Mouse (Mus musculus) neutrophil, adult 5-6 weeks (primary cell): Measurements from ENCODE around the gene Ccr10. TPM values are rescaled to one million over a fixed set of nuclear protein-coding genes. Genes with fewer than 3 reads are reported as not detected.

Experiments used
- ATAC-seq: fragments of 151-379, 151-347 bp; 2 replicates; pipeline ENCODE4 v1.8.0; 2017; ENCODE audit warnings: mild to moderate bottlenecking, moderate TSS enrichment; ENCODE audit not compliant: insufficient number of reproducible peaks, poor library complexity, low FRiP score, severe bottlenecking; ENCODE audit errors: extremely low read depth
- total RNA-seq: library from RNA; stranded (forward); fragments of 200-1000 nt; gene quantifications from 2 replicates; pipeline ENCODE4 v1.2.3, GENCODE M21; 2017

Gene Ccr10
- total RNA-seq, 1 experiment from 2014 or later, result not detected

DNA sequence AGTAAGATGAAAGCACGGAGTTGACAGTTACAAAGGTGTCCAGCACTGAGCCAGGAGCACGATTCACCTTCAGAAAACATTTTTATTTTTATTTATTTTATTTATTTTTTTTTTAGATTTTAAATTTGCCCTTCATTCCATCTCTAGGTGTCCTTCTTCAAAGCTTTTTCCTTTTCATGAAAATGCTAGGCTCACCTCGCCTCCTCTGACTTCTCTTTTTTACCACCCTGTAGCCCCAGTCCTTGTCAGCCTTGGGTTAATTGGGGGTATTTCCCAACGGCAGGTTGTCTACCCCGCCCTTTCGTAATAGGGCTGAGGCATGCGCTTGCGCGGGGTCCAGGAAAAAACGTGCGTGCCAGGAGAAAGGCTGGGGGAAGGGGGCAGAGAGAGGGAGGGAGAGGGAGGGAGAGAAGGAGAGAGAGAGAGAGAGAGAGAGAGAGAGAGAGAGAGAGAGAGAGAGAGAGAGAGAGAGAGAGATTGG lies 433 bp upstream of the Ccr10 start:
- no peak for ATAC-seq

GRCm38 (mm10) chr11:101174389-101174745 lies 876 bp downstream of the Ccr10 start:
- no peak for ATAC-seq

GRCm38 (mm10) chr11:101173631-101174388 lies 1.4 kb downstream of the Ccr10 start:
- ATAC-seq, result peak; percentile 59

GRCm38 (mm10) chr11:101173112-101173511 lies 2.1 kb downstream of the Ccr10 start:
- no peak for ATAC-seq

DNA sequence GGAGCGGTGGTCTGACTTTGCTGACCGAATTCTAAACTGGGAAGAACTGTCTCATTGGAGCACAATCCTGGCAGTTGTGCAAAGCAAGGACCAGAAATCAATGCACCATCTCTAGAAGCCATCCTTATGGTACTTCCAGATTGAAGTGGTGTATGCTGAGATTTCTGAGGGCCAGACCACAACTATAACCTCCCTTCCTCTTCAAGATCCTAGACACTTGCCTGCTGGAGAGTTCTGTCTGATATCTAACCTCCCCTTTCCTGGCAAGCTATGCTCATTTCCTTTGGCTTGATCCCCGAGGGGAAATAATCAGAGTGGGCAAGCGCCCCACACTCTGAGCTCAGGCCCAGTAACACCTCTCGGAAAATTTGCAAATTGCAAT lies 2.8 kb downstream of the Ccr10 start:
- ATAC-seq, result no peak

DNA sequence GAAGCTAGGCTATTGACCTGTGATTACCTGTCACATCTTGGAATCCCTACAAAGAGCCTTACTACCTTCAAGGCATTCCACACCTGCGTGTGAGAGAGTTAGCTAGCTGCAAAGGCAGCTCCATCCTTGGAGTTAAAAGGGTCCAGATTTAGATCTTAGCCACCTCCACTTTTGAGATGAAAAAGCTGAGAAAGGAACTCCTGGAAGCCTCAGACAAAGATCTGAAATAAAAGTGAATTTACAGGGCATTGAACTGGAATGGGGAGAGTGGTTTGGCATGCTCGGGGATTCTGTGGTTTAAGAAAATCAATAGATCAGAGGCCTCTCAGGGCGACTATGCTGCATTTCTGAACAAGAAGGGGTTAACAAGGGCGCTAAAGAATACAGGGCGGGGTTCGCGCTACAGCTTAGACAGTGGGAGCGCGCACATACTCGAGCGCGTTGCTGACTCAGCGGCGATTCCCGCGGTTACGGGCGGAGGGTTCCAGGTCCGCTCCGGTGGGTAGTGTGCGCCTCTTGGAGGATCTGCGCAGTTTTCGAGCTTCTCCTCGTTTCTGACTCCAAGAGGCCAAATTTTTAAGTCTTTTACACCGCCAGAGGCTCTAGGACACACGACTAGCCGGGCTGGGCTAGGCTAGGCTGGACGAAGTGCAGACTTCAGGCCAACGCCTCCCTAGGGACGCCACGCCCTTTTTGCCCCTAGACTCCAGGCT lies 3.4 kb downstream of the Ccr10 start:
- ATAC-seq, result no peak

DNA sequence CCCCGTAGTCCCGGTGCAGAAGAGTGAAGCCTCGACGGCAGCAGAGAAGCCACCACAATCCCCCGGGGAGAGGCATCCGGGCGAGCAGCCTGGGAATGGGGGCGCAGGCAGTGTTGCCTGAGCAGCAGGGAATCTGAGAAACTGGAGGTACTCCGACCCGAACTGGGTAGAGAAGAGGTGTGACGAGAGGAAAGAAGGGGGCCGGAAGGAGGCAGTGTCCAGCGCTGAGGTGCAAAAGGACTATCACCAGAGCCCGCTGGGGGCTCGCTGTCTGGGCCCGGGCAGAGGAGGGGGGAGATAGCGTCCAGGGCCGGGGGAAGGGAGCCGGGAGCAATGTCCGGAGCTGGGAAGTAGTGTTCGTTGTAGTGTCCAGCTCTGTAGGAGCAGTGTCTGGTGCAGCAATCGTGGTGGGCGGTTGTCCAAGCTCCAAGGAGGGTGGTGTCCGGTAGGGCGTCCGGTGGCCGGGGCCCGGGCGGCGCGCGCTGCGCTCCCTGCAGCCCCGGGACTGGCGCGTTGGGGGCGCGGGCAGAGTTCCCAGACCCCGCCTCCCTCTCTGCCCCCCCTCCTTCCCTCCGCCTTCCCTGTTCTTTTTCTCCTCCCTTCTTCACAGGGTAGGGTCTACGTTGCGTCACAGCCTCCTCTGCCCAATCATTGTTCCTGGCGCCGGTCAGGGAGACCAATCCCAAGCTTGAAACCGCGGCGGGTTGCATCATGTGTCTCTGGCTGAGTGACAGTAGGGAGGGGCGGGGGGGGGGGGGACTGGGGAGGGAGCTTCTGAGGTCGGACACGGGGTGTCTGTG lies 4.2 kb downstream of the Ccr10 start, which contains the start of gene Plekhh3:
Plekhh3 (minus strand) TSS at position 541 of the 800 bp plus-strand sequence.
- peak; percentile 42; the same call in 1 of the 2 replicates for ATAC-seq

GRCm38 (mm10) chr11:101170354-101170810 lies 4.9 kb downstream of the Ccr10 start, which contains the start of gene Cntnap1:
TSS of gene Cntnap1 (plus strand) at chr11:101170523.
- ATAC-seq, result no peak

- ATAC-seq, result no peak
These were observed 5.7 kb downstream of the Ccr10 start for GRCm38 (mm10) chr11:101169301-101170107.

GRCm38 (mm10) chr11:101168301-101168980 lies 6.8 kb downstream of the Ccr10 start:
- ATAC-seq, result no peak

- ATAC-seq, result no peak
These were observed 7.3 kb downstream of the Ccr10 start for GRCm38 (mm10) chr11:101167963-101168300.

DNA sequence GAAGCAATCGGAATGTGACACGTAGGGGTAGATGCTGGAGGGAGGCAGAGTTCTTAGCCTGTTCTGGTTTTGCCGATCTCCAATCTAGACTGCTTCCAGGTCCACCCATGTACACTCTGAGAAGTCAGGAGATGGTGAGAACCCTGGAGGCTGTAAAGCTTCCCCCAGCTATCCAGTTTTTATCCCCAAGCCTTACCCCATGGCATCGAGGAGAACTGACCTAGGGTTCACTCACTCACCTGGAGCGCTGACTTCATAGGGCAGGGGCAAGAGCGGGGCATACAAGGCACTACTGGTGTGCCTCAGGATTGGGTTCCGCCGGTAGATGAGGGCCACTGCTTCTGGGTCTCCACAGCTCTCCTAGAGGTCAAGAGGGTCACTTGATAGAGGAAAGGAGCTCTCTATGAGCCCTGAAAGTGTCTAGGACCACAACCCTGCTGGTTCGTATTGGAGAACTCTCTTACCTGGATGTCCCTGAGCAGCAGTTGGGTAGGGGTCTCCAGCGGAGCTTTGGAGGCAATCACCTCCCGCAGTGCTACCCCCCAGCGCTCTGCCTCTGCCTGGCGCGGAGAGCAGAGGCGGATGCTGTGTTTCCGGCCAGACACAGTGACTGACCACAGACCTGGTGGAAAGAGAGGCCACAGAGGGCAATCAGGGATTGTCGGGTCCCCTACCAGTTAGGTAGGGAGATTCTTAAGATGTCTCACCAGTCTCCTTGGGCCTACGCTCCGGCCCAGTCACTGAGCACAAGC lies 7.9 kb downstream of the Ccr10 start:
- no peak for ATAC-seq

DNA sequence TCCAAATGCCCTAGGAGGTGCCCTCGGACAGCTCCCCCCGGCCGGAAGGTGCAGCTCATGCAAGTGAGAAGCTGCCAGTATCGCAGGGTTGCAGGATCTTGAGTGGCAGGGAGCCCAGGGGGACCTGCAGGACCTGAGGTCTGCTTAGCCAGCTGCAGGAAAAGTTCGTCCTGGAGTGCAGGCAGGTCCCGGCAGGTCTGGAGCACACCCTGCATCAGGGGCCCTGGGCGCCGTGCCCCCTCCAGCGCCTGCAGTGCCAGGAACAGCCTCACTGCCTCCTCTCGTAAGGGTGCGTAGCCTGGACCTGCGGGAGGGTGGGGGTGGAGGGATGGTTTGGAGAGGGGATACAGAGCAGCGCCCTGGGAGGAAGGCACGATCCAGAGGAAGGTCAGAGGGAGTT lies 8.9 kb downstream of the Ccr10 start:
- ATAC-seq, result no peak

DNA sequence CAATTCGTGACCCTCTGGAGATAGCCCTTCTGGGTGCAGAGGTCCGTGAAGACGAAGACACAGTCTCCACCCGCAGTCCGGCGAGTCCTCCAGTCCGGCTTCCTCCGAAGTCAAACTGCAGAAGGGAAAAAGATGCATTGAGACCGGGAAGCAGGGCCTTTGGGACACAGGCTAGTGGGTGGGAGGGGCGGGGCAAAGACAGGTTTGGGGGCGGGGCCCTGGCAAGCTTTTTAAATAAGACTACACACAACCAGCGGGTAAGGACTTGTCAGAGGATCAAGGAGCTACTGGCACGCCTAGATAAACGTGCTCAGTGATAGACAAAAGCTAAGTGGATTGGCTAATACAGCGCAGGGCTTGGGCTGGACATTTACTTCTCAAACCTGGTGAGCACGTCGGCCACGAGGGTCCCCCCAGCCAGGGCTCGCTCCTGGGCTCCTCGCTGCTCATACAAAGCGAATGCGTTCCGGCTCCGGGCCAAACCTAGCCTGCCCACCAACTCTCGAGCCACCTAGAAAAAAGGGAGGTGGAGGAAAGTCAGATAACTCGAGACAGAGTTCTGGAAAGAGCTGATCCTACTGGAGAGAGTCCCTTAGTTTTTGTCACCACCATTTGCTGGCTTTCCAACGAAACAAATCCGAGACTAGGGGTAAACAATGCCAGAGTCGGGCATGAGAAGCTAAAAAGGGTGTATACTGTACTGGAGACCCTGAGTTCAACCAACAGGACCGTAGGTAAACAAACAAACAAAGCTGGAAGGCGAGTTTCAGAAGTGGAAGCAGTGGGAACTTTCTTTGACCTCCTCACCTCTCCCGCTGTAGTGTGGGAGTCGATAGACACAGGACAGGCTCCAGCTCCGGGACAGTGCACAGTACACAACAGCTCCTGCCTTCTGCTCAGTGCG lies 10.3 kb downstream of the Ccr10 start:
- ATAC-seq, result no peak

GRCm38 (mm10) chr11:101164351-101164665 lies 10.9 kb downstream of the Ccr10 start:
- no peak for ATAC-seq

DNA sequence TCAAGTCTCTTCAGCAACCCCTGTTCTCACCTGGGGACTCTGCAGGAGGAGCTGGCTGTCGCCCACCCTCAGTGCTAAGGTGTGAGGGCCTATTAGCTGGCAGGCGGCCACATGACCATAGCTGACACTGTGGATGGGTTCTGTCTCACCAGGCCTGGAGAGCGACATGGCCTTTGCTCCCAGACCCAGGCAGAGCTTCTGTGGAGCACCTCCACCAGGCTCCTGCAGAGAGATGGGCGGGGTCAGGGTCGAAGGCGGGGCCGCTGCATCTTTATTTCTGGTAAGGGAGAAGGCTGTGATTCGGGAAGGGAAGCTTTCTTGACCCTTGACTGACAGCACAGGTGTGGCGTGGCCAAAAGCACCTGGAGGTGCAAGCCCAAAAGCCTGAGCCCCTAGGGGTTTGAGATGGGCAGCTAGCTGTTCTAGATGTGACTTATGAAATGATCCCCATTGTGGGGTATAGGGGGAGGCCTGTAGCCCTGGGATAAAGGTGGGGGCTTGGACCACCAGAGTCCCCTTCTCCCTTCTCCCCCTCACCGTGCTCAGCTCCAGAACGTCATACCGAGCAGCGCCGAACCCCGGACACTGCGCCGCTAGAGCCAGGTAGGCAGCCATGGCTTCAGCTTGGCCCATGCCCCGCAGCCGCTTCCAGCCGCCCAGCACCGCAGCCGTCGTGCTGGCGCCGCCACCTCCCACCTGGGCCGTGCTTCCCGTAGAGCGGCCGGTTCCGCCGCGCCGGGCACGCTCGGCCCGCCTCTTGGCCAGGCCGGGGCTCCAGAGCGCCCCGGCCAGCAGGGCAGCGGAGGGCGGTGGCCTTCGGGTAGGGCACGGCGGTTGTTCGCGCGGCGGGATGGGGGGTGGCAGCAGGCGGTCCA lies 11.5 kb downstream of the Ccr10 start:
- ATAC-seq, result no peak
